Mouse (Mus musculus) MEL (cell line): ENCODE results near the gene Smyd1. TPM values are rescaled to one million over a fixed set of nuclear protein-coding genes. Genes with fewer than 3 reads are reported as not detected.
A peak's percentile ranks its signal among the peaks of the same experiment; 100 is the strongest.

ENCODE experiments used
- DNase-seq: peaks from one replicate; pipeline ENCODE4 v3.0.0; 2011; ENCODE audit warnings: low read depth, low spot score
- H3K27ac ChIP-seq: 2 replicates; pipeline ENCODE4 v1.5.1; 2012; ENCODE audit warnings: low read depth, mild to moderate bottlenecking, control low read depth, low read length, moderate library complexity; ENCODE audit not compliant: control insufficient read depth
- H3K27me3 ChIP-seq, 2 experiments: fragments of 150-350 bp in 1 of 2; sonication (generic) in 1 of 2; 2 replicates each; pipeline ENCODE4 v1.6.1; 2012; ENCODE audit warnings: low read length in 2 of 2, mild to moderate bottlenecking in 2 of 2, improper control_type of control experiment in 1 of 2, moderate library complexity in 1 of 2; ENCODE audit not compliant: insufficient read depth in 2 of 2, control insufficient read depth in 1 of 2
- H3K36me3 ChIP-seq, 2 experiments: 2 replicates each; pipeline ENCODE4 v1.6.1; 2012 to 2014; ENCODE audit warnings: low read length in 2 of 2, improper control_type of control experiment in 1 of 2, inconsistent platforms in 1 of 2, mild to moderate bottlenecking in 1 of 2; ENCODE audit not compliant: insufficient read depth in 2 of 2, control insufficient read depth in 1 of 2
- H3K4me1 ChIP-seq, 2 experiments: fragments of 150-350 bp in 1 of 2; sonication (generic) in 1 of 2; 2 replicates each; pipeline ENCODE4 v1.6.1; 2012; ENCODE audit warnings: low read length in 2 of 2, improper control_type of control experiment in 1 of 2, mild to moderate bottlenecking in 1 of 2; ENCODE audit not compliant: insufficient read depth in 2 of 2, control insufficient read depth in 1 of 2
- H3K4me3 ChIP-seq, 2 experiments: fragments of 150-350 bp in 1 of 2; sonication (generic) in 1 of 2; 2 replicates each; pipeline ENCODE4 v1.5.1; 2012; ENCODE audit warnings: low read depth in 2 of 2, low read length in 2 of 2, mild to moderate bottlenecking in 2 of 2, moderate library complexity in 2 of 2, control low read depth in 1 of 2, improper control_type of control experiment in 1 of 2; ENCODE audit not compliant: control insufficient read depth in 1 of 2, insufficient read depth in 1 of 2
- H3K79me2 ChIP-seq: 2 replicates; pipeline ENCODE4 v1.6.1; 2012; ENCODE audit warnings: mild to moderate bottlenecking, low read length, moderate library complexity; ENCODE audit not compliant: control insufficient read depth, poor library complexity, insufficient read depth
- H3K9ac ChIP-seq: 2 replicates; pipeline ENCODE4 v1.6.1; 2012; ENCODE audit warnings: low read depth, mild to moderate bottlenecking, control low read depth, low read length, moderate library complexity; ENCODE audit not compliant: control insufficient read depth, poor library complexity, severe bottlenecking
- H3K9me3 ChIP-seq: fragments of 150-350 bp; sonication (generic); replicated peaks from 2 replicates; pipeline ENCODE4 v1.6.1; 2012; ENCODE audit warnings: mild to moderate bottlenecking, low read length, improper control_type of control experiment, moderate library complexity; ENCODE audit not compliant: insufficient read depth
- BHLHE40 ChIP-seq: IDR thresholded peaks from 2 replicates; pipeline ENCODE4 v1.6.1; 2012; ENCODE audit warnings: low read depth, mild to moderate bottlenecking, inconsistent platforms, low read length, improper control_type of control experiment, borderline replicate concordance
- CHD2 ChIP-seq: IDR thresholded peaks from 2 replicates; pipeline ENCODE4 v1.6.1; 2011; ENCODE audit warnings: low read length, improper control_type of control experiment
- E2F4 ChIP-seq: IDR thresholded peaks from 2 replicates; pipeline ENCODE4 v1.6.1; 2011; ENCODE audit warnings: low read depth, low read length, improper control_type of control experiment, borderline replicate concordance
- ELF1 ChIP-seq: IDR thresholded peaks from 2 replicates; pipeline ENCODE4 v1.6.1; 2014; ENCODE audit warnings: low read depth, mild to moderate bottlenecking, inconsistent platforms, low read length, improper control_type of control experiment, moderate library complexity
- EP300 ChIP-seq, 2 experiments: IDR thresholded peaks; 2 replicates each; pipeline ENCODE4 v1.6.1; 2011; ENCODE audit warnings: improper control_type of control experiment in 2 of 2, low read length in 2 of 2, low read depth in 1 of 2, mild to moderate bottlenecking in 1 of 2
- GABPA ChIP-seq: IDR thresholded peaks from 2 replicates; pipeline ENCODE4 v1.6.1; 2012; ENCODE audit warnings: low read depth, mild to moderate bottlenecking, inconsistent platforms, low read length, improper control_type of control experiment, moderate library complexity
- GATA1 ChIP-seq: IDR thresholded peaks from 2 replicates; pipeline ENCODE4 v1.6.1; 2011; ENCODE audit warnings: low read depth, low read length, improper control_type of control experiment
- HCFC1 ChIP-seq: IDR thresholded peaks from 2 replicates; pipeline ENCODE4 v1.6.1; 2012; ENCODE audit warnings: low read depth, mild to moderate bottlenecking, inconsistent platforms, low read length, improper control_type of control experiment, moderate library complexity
- MAZ ChIP-seq: IDR thresholded peaks from 2 replicates; pipeline ENCODE4 v1.6.1; 2012; ENCODE audit warnings: low read depth, mild to moderate bottlenecking, inconsistent platforms, low read length, improper control_type of control experiment
- MYB ChIP-seq: IDR thresholded peaks from 2 replicates; pipeline ENCODE4 v1.6.1; 2011; ENCODE audit warnings: mild to moderate bottlenecking, low read depth, low read length, improper control_type of control experiment
- NELFE ChIP-seq: IDR thresholded peaks from 2 replicates; pipeline ENCODE4 v1.6.1; 2011; ENCODE audit warnings: low read depth, low read length, improper control_type of control experiment
- NRF1 ChIP-seq: IDR thresholded peaks from 2 replicates; pipeline ENCODE4 v1.6.1; 2014; ENCODE audit warnings: low read depth, mild to moderate bottlenecking, inconsistent platforms, low read length, improper control_type of control experiment, moderate library complexity; ENCODE audit not compliant: poor library complexity, insufficient read depth, severe bottlenecking
- POLR2A ChIP-seq, 2 experiments: IDR thresholded peaks; 2 replicates each; pipeline ENCODE4 v1.6.1; 2011 to 2012; ENCODE audit warnings: low read length in 2 of 2, mild to moderate bottlenecking in 2 of 2, control low read depth in 1 of 2, improper control_type of control experiment in 1 of 2, low read depth in 1 of 2, moderate library complexity in 1 of 2; ENCODE audit not compliant: control insufficient read depth in 1 of 2, insufficient read depth in 1 of 2, poor library complexity in 1 of 2
- POLR2AphosphoS2 ChIP-seq: IDR thresholded peaks from 2 replicates; pipeline ENCODE4 v1.6.1; 2011; ENCODE audit warnings: low read length, improper control_type of control experiment
- POLR2AphosphoS5 ChIP-seq: IDR thresholded peaks from 2 replicates; pipeline ENCODE4 v1.6.1; 2012; ENCODE audit warnings: low read depth, borderline replicate concordance, mild to moderate bottlenecking, inconsistent platforms, low read length, moderate library complexity, mixed read lengths
- RAD21 ChIP-seq: IDR thresholded peaks from 2 replicates; pipeline ENCODE4 v1.6.1; 2011; ENCODE audit warnings: mild to moderate bottlenecking, low read depth, low read length, improper control_type of control experiment
- TBP ChIP-seq: IDR thresholded peaks from 2 replicates; pipeline ENCODE4 v1.8.0; 2011; ENCODE audit warnings: low read depth, low read length, improper control_type of control experiment
- UBTF ChIP-seq: IDR thresholded peaks from 2 replicates; pipeline ENCODE4 v1.6.1; 2012; ENCODE audit warnings: low read depth, mild to moderate bottlenecking, inconsistent platforms, low read length, improper control_type of control experiment, moderate library complexity, borderline replicate concordance; ENCODE audit not compliant: insufficient read depth
- USF2 ChIP-seq, 2 experiments: IDR thresholded peaks; 2 replicates each; pipeline ENCODE4 v1.6.1; 2011 to 2012; ENCODE audit warnings: improper control_type of control experiment in 2 of 2, low read length in 2 of 2, borderline replicate concordance in 1 of 2, inconsistent platforms in 1 of 2, low read depth in 1 of 2, mild to moderate bottlenecking in 1 of 2; ENCODE audit not compliant: insufficient read depth in 1 of 2
- ZKSCAN1 ChIP-seq: IDR thresholded peaks from 2 replicates; pipeline ENCODE4 v1.6.1; 2012; ENCODE audit warnings: low read depth, mild to moderate bottlenecking, inconsistent platforms, low read length, improper control_type of control experiment, moderate library complexity
- ZMIZ1 ChIP-seq: IDR thresholded peaks from 2 replicates; pipeline ENCODE4 v1.6.1; 2012; ENCODE audit warnings: low read depth, mild to moderate bottlenecking, inconsistent platforms, low read length, improper control_type of control experiment, moderate library complexity
- polyA plus RNA-seq, 2 experiments: library from polyadenylated mRNA; stranded (reverse) in 1 of 2; unstranded in 1 of 2; fragments of >175 nt in 1 of 2; fragments of >200 nt in 1 of 2; gene quantifications; 2 replicates each; pipeline versions ENCODE4 v1.2.1 to v1.2.4; 2012; ENCODE audit warnings: low replicate concordance in 2 of 2, low read depth in 1 of 2; ENCODE audit not compliant: insufficient read length in 2 of 2, insufficient read depth in 1 of 2, missing spikeins in 1 of 2
- total RNA-seq: library from RNA; depleted of rRNA; stranded (reverse); fragments of 300-350 nt; gene quantifications from 2 replicates; pipeline ENCODE4 v1.2.3, GENCODE M21; 2012

Smyd1 gene
- total and polyA plus RNA-seq, 3 experiments, result 0.19 TPM; not detected in 2

- no peak for TF ChIP-seq CHD2
- TF ChIP-seq NRF1, result no peak
- no peak for TF ChIP-seq ZKSCAN1
- TF ChIP-seq MYB, result no peak
- TF ChIP-seq ELF1, result no peak
- no peak for TF ChIP-seq GATA1
- TF ChIP-seq UBTF, result no peak
- no peak for TF ChIP-seq ZMIZ1
- Histone ChIP-seq H3K4me1 (no peaks in the 10 kb centered on the region), H3K9me3 (no peaks in the 10 kb centered on the region), H3K9ac (no peak within 1 kb of the TSS), H3K27me3 (peaks cover 1 to 3% of the 10 kb centered on the region in 2 experiments; a peak in 1 of 4 replicates), H3K36me3 (no peaks in the 10 kb centered on the region), H3K27ac (no peak within 1 kb of the TSS), H3K4me3 (no peak within 1 kb of the TSS), H3K79me2 (no peaks in the 10 kb centered on the region)
- DNase-seq, result no peak
Measured at GRCm38 (mm10) chr6:71322491-71322921, 473 bp upstream of the Smyd1 start, which contains the start of gene Cd8b1. Cd8b1 (plus strand) TSS chr6:71322788.

- no peaks in the 10 kb centered on the region for H3K4me1 ChIP-seq
- peaks cover 8 to 16% of the 10 kb centered on the region in 2 experiments for H3K27me3 ChIP-seq
- no peak overlapping the region for H3K9ac ChIP-seq
- no peaks in the 10 kb centered on the region for H3K9me3 ChIP-seq
- DNase-seq, result no peak
- TF ChIP-seq GATA1 (no peak), NELFE (no peak), TBP (no peak), POLR2AphosphoS2 (no peak), ZMIZ1 (no peak), POLR2A (IDR thresholded peaks at IDR 0.05; ENCODE audit: control insufficient read depth in 1 of 2, insufficient read depth in 1 of 2, low read depth in 1 of 2, low read length in 2 of 2, poor library complexity in 1 of 2) (no peak), HCFC1 (no peak), E2F4 (no peak), NRF1 (no peak), MAZ (no peak)
- H3K79me2 ChIP-seq, result no peaks in the 10 kb centered on the region
- H3K27ac ChIP-seq, result no peak overlapping the region
- H3K36me3 ChIP-seq, result no peaks in the 10 kb centered on the region
- H3K4me3 ChIP-seq, result no peak overlapping the region
Measured at GRCm38 (mm10) chr6:71307486-71307885, 14.5 kb downstream of the Smyd1 start.

GRCm38 (mm10) chr6:71302097-71302731 lies 19.8 kb downstream of the Smyd1 start:
- Histone ChIP-seq H3K27ac (no peak overlapping the region), H3K79me2 (no peaks in the 10 kb centered on the region), H3K4me1 (no peaks in the 10 kb centered on the region), H3K36me3 (no peaks in the 10 kb centered on the region), H3K27me3 (peaks cover 8 to 16% of the 10 kb centered on the region in 2 experiments), H3K4me3 (no peak overlapping the region), H3K9me3 (no peaks in the 10 kb centered on the region), H3K9ac (no peak overlapping the region)
- TF ChIP-seq GABPA (no peak), USF2 (IDR thresholded peaks at IDR 0.05; ENCODE audit: borderline replicate concordance in 1 of 2, insufficient read depth in 1 of 2, low read depth in 1 of 2, low read length in 2 of 2) (no peak), POLR2AphosphoS5 (no peak), ZMIZ1 (no peak), EP300 (IDR thresholded peaks at IDR 0.05; ENCODE audit: low read depth in 1 of 2, low read length in 2 of 2) (no peak), BHLHE40 (no peak), MYB (no peak), RAD21 (peak; percentile 5)
- no peak for DNase-seq
